Mouse (Mus musculus): ENCODE results near the gene Ube2f.

Gene Ube2f

GRCm38 (mm10) chr1:91249564-91250414, at the start of gene Ube2f:
Gene Ube2f, plus strand, starts transcription at chr1:91250304.
- DNase-seq (ENCODE audit: extremely low read depth, low read depth, low spot score) = peak; percentile 96

DNA sequence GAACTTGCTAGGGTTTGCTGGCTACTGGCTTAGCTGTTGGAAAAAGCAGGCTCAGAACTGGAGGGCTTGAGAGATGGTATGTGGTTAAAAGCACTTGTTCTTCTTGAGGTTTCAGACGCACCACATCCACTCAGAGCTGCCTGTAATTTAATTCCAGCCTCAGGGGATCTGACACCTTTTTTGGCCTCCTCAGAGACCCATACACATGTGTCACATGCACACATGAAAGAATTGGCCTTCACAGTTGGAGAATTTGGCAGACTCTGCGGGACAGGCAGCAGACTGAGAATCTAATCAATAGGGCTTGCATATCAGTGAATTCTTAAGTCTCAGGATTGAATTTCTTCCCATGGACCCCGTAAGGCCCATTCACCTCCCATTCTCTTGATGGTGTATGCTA, 49.0 kb upstream of the Ube2f start:
- no peak for DNase-seq (ENCODE audit: extremely low read depth, low read depth, low spot score)

- no peak for DNase-seq (ENCODE audit: extremely low read depth, low read depth, low spot score)
Measured at GRCm38 (mm10) chr1:91204221-91204765, 45.8 kb upstream of the Ube2f start.

GRCm38 (mm10) chr1:91205651-91206050, 44.5 kb upstream of the Ube2f start:
- no peak for DNase-seq (ENCODE audit: extremely low read depth, low read depth, low spot score)

DNA sequence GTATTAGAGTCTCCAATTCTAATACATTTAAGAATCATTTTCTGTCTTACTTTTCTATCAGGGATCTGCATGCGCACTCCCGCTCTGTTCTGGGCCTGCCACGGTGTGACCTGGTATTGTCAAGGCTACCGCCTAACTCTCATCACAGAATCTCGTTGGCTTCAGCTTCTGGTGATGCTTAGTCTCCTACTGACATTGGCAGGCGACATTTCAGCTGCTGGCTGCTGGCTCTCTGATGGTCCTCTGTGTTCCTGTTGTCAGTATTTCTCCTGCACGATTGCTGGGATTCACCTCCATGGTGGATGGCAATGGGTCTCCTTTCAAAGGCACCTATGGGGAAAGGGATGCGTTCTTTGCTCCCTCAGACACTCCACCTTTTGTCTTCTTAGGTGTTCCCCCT, 43.8 kb upstream of the Ube2f start:
- DNase-seq (ENCODE audit: extremely low read depth, low read depth, low spot score) = no peak

DNA sequence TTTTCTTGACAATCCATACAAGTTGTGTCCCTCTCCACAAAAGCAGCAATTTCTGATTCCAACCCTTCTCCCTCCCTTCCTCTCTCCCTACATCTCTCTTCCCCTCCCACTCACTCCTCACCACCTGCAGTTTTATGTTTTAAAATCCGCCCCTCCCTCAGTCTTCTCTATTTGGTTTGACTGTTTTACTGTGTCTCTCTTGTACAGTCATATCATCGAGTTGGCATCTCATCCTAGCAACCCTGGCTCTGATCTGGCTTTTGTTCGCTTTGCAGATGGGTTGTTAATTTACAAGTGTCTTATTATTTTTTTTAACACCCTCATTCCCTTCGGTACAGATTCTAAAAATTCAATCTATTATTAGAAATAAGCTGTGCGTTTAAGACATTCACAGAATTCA, 43.2 kb upstream of the Ube2f start:
- no peak for DNase-seq (ENCODE audit: extremely low read depth, low read depth, low spot score)

DNA sequence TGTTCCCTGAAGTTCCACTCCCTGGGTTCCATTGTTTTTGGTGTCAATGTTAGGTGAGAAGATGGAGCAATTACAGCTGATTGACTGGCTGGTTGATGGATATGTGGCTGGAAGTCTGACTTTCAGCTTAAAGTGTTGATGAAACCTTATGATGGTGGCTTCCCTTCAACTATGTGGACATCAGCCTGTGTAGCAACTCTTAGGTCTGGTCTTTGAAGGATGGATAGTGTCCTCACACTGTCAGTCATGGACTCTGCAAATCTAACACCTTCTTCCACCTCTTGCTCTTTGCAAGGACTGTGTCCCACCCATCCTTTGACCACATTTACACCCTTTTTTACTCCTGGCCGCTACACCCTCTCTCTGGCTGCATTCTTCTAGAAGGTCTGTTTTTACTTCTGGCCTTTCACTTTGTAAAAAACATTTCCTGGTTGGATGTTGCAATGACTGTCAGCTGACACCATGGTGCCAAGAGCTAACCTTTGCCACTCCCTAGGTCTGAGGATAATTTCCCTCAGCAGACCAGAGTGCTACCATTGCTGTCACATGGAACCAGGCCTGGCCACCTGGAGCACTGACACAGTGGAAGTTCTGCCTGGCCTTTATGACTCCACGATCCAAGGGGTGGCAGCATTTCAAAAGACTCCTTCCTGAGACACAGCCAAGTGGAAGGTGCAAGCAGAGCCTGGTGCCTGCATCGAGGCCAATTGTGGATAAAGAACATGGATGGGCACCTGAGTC, 42.6 kb upstream of the Ube2f start:
- no peak for DNase-seq (ENCODE audit: extremely low read depth, low read depth, low spot score)

GRCm38 (mm10) chr1:91209343-91209742, 40.8 kb upstream of the Ube2f start:
- no peak for DNase-seq (ENCODE audit: extremely low read depth, low read depth, low spot score)

- DNase-seq (ENCODE audit: extremely low read depth, low read depth, low spot score) = no peak
Measured at GRCm38 (mm10) chr1:91209785-91210184, 40.3 kb upstream of the Ube2f start.

- no peak for DNase-seq (ENCODE audit: extremely low read depth, low read depth, low spot score)
Measured at GRCm38 (mm10) chr1:91211099-91211498, 39.0 kb upstream of the Ube2f start.

DNA sequence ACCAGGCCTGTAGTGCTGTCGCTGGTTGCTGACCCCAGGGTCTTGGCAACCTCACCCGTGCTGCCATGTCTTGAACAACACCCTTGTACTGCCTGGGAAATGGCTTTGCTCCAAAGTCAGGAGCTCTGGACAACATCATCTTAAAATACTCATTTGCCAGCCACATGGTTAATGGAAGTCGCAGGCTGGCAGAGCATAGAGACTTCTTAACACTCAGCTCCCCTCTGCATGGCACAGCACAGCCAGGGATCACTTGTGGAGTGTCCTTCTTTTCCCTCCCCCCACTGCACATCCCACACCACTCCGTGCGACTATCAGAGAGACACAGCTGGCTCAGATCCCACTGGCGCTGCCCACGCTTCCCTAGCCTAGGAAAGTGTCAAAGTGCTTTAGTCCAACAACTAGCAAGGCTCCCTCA, 38.5 kb upstream of the Ube2f start:
- no peak for DNase-seq (ENCODE audit: extremely low read depth, low read depth, low spot score)

GRCm38 (mm10) chr1:91215264-91215663, 34.8 kb upstream of the Ube2f start:
- DNase-seq (ENCODE audit: extremely low read depth, low read depth, low spot score) = no peak

- DNase-seq (ENCODE audit: extremely low read depth, low read depth, low spot score) = no peak
Measured at GRCm38 (mm10) chr1:91215981-91216380, 34.1 kb upstream of the Ube2f start.

- no peak for DNase-seq (ENCODE audit: extremely low read depth, low read depth, low spot score)
Measured at GRCm38 (mm10) chr1:91216504-91217267, 33.4 kb upstream of the Ube2f start.

DNA sequence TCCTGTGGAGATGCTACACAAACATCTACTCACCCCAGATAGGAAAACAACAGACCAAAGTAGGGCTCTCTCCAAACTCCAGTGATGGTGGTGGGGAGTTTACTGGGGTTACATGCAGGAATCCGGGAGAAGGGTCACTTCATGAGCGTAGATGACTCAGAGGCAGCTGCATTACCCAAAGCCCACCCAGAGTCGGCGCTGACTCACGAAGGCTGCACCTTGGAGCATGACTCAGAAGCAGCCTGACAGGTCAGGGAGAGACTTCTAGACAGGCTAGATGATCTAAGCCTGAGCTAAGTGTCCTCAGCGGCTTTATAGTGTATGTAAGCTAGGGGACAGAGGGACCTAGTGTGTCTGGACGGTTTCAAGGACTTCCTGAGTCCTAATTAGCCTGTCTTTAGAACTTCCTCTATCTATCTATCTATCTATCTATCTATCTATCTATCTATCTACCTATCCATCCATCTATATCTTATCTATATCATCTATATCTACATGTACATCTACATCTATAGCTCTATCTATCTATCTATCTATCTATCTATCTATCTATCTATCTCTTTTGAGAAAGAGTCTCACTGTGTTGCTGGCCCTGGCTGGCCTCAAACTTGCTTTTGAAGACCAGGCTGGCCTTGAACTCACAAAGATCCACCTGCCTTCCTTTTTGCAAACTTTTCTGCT, 30.3 kb upstream of the Ube2f start:
- DNase-seq (ENCODE audit: extremely low read depth, low read depth, low spot score) = no peak

- DNase-seq (ENCODE audit: extremely low read depth, low read depth, low spot score) = no peak
Measured at GRCm38 (mm10) chr1:91220322-91220672, 29.8 kb upstream of the Ube2f start.

GRCm38 (mm10) chr1:91226562-91226961, 23.5 kb upstream of the Ube2f start:
- DNase-seq (ENCODE audit: extremely low read depth, low read depth, low spot score) = no peak

GRCm38 (mm10) chr1:91227381-91228054, 22.6 kb upstream of the Ube2f start:
- DNase-seq (ENCODE audit: extremely low read depth, low read depth, low spot score) = no peak

DNA sequence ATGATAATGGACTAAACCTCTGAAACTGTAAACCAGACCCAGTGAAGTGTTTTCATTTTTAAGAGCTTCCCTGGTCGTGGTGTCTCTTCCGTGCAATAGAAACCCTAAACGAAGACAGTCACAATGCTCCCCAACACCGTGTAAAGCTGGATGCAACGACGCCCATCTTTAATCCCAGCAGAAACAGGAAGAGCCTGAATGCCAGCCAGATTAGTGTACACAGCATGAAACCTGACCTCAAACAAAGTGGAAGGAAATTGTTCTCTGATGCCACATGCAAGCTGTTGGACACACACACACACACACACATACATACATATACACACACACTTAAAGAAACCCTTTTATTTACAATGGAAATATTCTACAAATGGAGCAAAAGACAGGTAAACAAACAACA, 19.0 kb upstream of the Ube2f start:
- no peak for DNase-seq (ENCODE audit: extremely low read depth, low read depth, low spot score)

DNA sequence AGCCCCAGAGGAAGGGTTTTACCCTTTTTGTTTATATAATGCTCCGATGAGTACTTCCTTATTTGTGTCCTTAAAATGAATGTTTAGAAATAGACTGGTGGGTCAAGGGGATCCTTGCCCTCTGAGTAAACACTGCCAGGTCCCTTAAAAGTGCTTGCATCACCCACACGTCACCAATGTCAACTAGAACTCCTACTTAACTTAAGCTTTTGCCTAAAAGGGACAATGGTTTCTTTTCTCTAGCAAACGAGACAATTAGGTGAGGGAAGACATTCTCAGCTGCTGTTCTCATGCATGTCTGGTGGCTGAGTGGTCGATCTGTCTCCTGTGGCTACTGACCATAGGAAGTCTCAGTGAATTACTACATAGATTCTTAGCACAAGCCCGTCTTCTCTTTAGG, 18.2 kb upstream of the Ube2f start:
- no peak for DNase-seq (ENCODE audit: extremely low read depth, low read depth, low spot score)
